Mouse (Mus musculus): ENCODE measurements around the gene Itih5.

DNA sequence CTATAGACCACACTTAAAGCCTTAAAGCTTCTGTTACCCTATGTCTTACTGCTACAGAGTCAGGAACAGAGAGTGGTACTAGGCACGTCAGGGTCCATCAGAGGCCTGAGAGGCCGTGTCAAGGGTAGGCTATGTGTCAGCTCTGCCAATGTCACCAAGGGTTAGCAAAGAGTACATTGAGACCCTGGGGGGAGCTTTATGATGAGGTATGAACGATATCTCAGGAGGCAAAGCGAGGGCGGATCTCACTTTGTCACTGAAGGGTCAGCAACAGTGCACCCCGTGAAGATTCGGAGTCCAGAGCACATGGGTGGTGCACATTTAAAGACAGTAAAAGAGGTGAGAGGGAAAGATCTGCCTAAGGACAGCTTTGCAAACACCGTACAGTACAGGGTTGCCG lies 148.6 kb downstream of the Itih5 start:
- TF ChIP-seq POLR2A (IDR thresholded peaks at IDR 0.05; ENCODE audit: control insufficient read depth, low read depth, low read length) (no peak), CTCF (IDR thresholded peaks at IDR 0.05; ENCODE audit: control insufficient read depth, insufficient read depth, insufficient replicate concordance, low read depth, low read length) (no peak)

All from testis, adult 2 months (tissue).